Mouse (Mus musculus) ZHBTc4 (cell line): ENCODE measurements around the gene Meioc.
A peak's percentile ranks its signal among the peaks of the same experiment; 100 is the strongest.
"Not testable (repeated sequence)": the region's sequence is repeated elsewhere in the genome, so short reads cannot be mapped to it uniquely, and the experiment has no call there.

Experiments
- DNase-seq: peaks from one replicate; pipeline ENCODE4 v3.0.0-alpha.2; 2011; ENCODE audit warnings: low read depth, low spot score

The Meioc gene

GRCm38 (mm10) chr11:102665637-102666435, 2.3 kb downstream of the Meioc start:
- peak; percentile 57 for DNase-seq

GRCm38 (mm10) chr11:102690162-102690561, 26.6 kb downstream of the Meioc start:
- DNase-seq = peak; percentile 87

GRCm38 (mm10) chr11:102695289-102695688, 31.8 kb downstream of the Meioc start:
- no peak for DNase-seq

- peak; percentile 90 for DNase-seq
These were observed 34.0 kb downstream of the Meioc start, which contains the start of gene Ccdc43 for GRCm38 (mm10) chr11:102697338-102698017. Ccdc43 (minus strand) TSS chr11:102697782.

GRCm38 (mm10) chr11:102698018-102698476, 34.5 kb downstream of the Meioc start:
- no peak for DNase-seq

- DNase-seq = peak; percentile 86
These were observed 38.7 kb downstream of the Meioc start for GRCm38 (mm10) chr11:102702206-102702605.

- no peak for DNase-seq
These were observed 48.9 kb downstream of the Meioc start for GRCm38 (mm10) chr11:102712411-102712810.

- not testable (repeated sequence) for DNase-seq
These were observed 51.1 kb downstream of the Meioc start for GRCm38 (mm10) chr11:102714578-102714977.

GRCm38 (mm10) chr11:102716135-102716534, 52.6 kb downstream of the Meioc start:
- peak; percentile 37 for DNase-seq

GRCm38 (mm10) chr11:102725574-102725973, 62.1 kb downstream of the Meioc start:
- peak; percentile 76 for DNase-seq

- DNase-seq = peak; percentile 81
These were observed 65.1 kb downstream of the Meioc start for GRCm38 (mm10) chr11:102728614-102729013.

GRCm38 (mm10) chr11:102729835-102730234, 66.3 kb downstream of the Meioc start:
- DNase-seq = peak; percentile 19

GRCm38 (mm10) chr11:102731366-102731765, 67.8 kb downstream of the Meioc start:
- DNase-seq = no peak
